In genomic region chr8:13828598-13829172, GRCm38 (mm10) we compare ENCODE assay signal across 30 mouse cellular contexts. TPM values are rescaled to one million over a fixed set of nuclear protein-coding genes. Genes with fewer than 3 reads are reported as not detected.
"Had no signal": no experiment of that assay in that cellular context is flagged by ENCODE, and none has a peak within 500 bp of the region (broad histone marks: within the 10 kb centered on the region; RNA-seq: fewer than 3 reads in every experiment).

No protein-coding gene starts in this region.

- DNase-seq: gastrocnemius, adult 2 months; gastrocnemius, postnatal 10 days; gastrocnemius, postnatal 25 days; heart, adult 18-20 months; heart, postnatal 10 days; heart, postnatal 4 days; kidney, adult 18-20 months; kidney, adult 8-10 months; kidney, postnatal 10 days; kidney, postnatal 25 days; kidney, postnatal 4 days had no signal

- H3K4me1 ChIP-seq: heart, embryonic 10.5 days; heart, embryonic 12.5 days; hindbrain, embryonic 10.5 days; hindbrain, embryonic 12.5 days; intestine, embryonic 15.5 days; limb, embryonic 10.5 days; limb, embryonic 12.5 days had no signal

- H3K27ac ChIP-seq: gastrocnemius, adult 2 months; heart, embryonic 10.5 days; hindbrain, embryonic 10.5 days; hindbrain, embryonic 12.5 days; hindbrain, embryonic 14.5 days; intestine, embryonic 15.5 days; layer of hippocampus, adult 2 months; left cerebral cortex, adult 2 months; limb, embryonic 10.5 days; limb, embryonic 12.5 days had no signal

- H3K27me3 ChIP-seq: heart, embryonic 12.5 days; hindbrain, embryonic 12.5 days; intestine, embryonic 15.5 days; limb, embryonic 12.5 days had no signal

- ATAC-seq: hindbrain, embryonic 16.5 days; inflammation-experienced regulatory T-cells, adult 6 months; intestine, embryonic 15.5 days; intestine, postnatal 0 days had no signal

- H3K4me3 ChIP-seq: gastrocnemius, adult 2 months; heart, embryonic 10.5 days; heart, embryonic 12.5 days; hindbrain, embryonic 10.5 days; hindbrain, embryonic 12.5 days; intestine, embryonic 15.5 days; layer of hippocampus, adult 2 months; left cerebral cortex, adult 2 months; limb, embryonic 10.5 days; limb, embryonic 12.5 days had no signal

- H3K4me2 ChIP-seq: heart, embryonic 12.5 days; hindbrain, embryonic 12.5 days; hindbrain, embryonic 14.5 days; intestine, embryonic 15.5 days; limb, embryonic 12.5 days had no signal

- H3K9me3 ChIP-seq: heart, embryonic 10.5 days; heart, embryonic 12.5 days; hindbrain, embryonic 10.5 days; hindbrain, embryonic 12.5 days; intestine, embryonic 15.5 days; limb, embryonic 10.5 days; limb, embryonic 12.5 days had no signal

- H3K36me3 ChIP-seq: heart, embryonic 10.5 days; heart, embryonic 12.5 days; hindbrain, embryonic 10.5 days; hindbrain, embryonic 12.5 days; intestine, embryonic 15.5 days; limb, embryonic 10.5 days; limb, embryonic 12.5 days had no signal

- H3K9ac ChIP-seq: heart, embryonic 12.5 days; hindbrain, embryonic 12.5 days; hindbrain, embryonic 14.5 days; intestine, embryonic 15.5 days; limb, embryonic 12.5 days had no signal

RNA-seq across cellular contexts. Expression of gene AF366264, which starts 9.5 kb away (rescaled TPM):
- polyA plus RNA-seq: frontal cortex, adult 2 months; heart, embryonic 10.5 days; heart, embryonic 12.5 days; heart, embryonic 14.5 days; heart, embryonic 16.5 days; hindbrain, embryonic 10.5 days; hindbrain, embryonic 12.5 days; hindbrain, embryonic 14.5 days; hindbrain, embryonic 16.5 days; intestine, embryonic 15.5 days; intestine, postnatal 0 days; kidney, embryonic 14.5 days; kidney, embryonic 16.5 days; limb, embryonic 10.5 days; limb, embryonic 12.5 days; limb, embryonic 14.5 days had no signal
